Mouse (Mus musculus) stomach, postnatal 0 days (tissue): ENCODE data around the gene Gm10490.

ENCODE experiments used
- CTCF ChIP-seq: IDR thresholded peaks from 2 replicates; pipeline ENCODE4 v1.5.1; 2016; ENCODE audit warnings: antibody characterized with exemption, low read depth, mild to moderate bottlenecking, moderate library complexity
- EP300 ChIP-seq: optimal IDR thresholded peaks from 2 replicates; pipeline ENCODE3; 2016; ENCODE audit warnings: antibody characterized with exemption

DNA sequence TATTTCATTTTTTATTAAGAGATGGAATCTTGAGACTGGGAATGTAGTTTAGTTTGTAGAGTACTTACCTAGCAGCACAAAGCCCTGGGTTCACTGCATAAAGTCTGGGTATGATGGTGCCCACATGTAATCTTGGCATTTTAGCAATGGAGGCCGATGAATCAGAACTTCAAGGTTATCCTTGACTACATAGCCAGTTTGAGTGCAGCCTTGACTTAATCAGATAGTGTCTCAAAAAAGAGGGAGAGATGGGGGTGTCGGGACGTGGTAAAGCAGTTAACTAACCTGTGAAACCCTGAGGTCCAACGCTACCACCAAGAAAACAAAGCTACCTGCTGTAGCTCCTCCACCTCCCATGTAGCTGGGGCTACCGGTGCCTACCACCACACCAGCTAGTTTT, 4.9 kb upstream of the Gm10490 start:
- TF ChIP-seq EP300 (no peak), CTCF (no peak)
